20 mouse cellular contexts compared by ENCODE assay signal in genomic region chr4:45754171-45754570, GRCm38 (mm10). TPM values are rescaled to one million over a fixed set of nuclear protein-coding genes. Genes with fewer than 3 reads are reported as not detected.
DNase-seq lines count a peak whose midpoint lies in the region; ATAC-seq and TF ChIP-seq lines count a peak whose summit lies in the region.
"Had no signal": no experiment of that assay in that cellular context is flagged by ENCODE, and none has a peak within 500 bp of the region (broad histone marks: within the 10 kb centered on the region; RNA-seq: fewer than 3 reads in every experiment).

No protein-coding gene starts in this region.

- 0 out of 2 replicates have a peak overlapping the region, but pooled peaks have one; percentile 9 for H3K9ac ChIP-seq in forebrain, embryonic 12.5 days
- H3K9ac ChIP-seq in forebrain, postnatal 0 days = 0 out of 2 replicates have a peak overlapping the region, but pooled peaks have one; percentile 22
- no peak overlapping the region for H3K9ac ChIP-seq in midbrain, embryonic 15.5 days
- H3K9ac ChIP-seq: embryonic facial prominence, embryonic 13.5 days; heart, embryonic 12.5 days; neural tube, embryonic 13.5 days had no signal

- whole genome bisulfite sequencing in forebrain, embryonic 12.5 days = 74% methylated on average over 4 of the region's 4 CpGs
- 34% methylated on average over 4 of the region's 4 CpGs for WGBS in forebrain, postnatal 0 days
- 56% methylated on average over 4 of the region's 4 CpGs for WGBS in midbrain, embryonic 15.5 days

- H3K4me1 ChIP-seq in forebrain, embryonic 12.5 days = peaks cover 31% of the 10 kb centered on the region
- H3K4me1 ChIP-seq in forebrain, postnatal 0 days (ENCODE audit: insufficient read depth) = peaks cover 20% of the 10 kb centered on the region
- H3K4me1 ChIP-seq in midbrain, embryonic 15.5 days = peaks cover 36% of the 10 kb centered on the region; the same call in 1 of the 2 replicates
- H3K4me1 ChIP-seq: megakaryocyte, embryonic 14.5 days had no signal

- DNase-seq in frontal cortex, postnatal 36 days (ENCODE audit: low spot score in 2 of 2) = no peak
- no peak for DNase-seq in forebrain, postnatal 0 days
- no peak for DNase-seq in adipocyte (ENCODE audit: low spot score)
- no peak for DNase-seq in urinary bladder, postnatal 14 days (ENCODE audit: low spot score)
- DNase-seq: cerebellum, adult 8-10 months; heart, postnatal 14 days; kidney, adult 2 months; kidney, postnatal 10 days; lung, adult 2 months; right cerebral cortex, adult 18-20 months; thymus, postnatal 14 days had no signal

- no peaks in the 10 kb centered on the region for H3K36me3 ChIP-seq in forebrain, embryonic 12.5 days (replicated peaks)
- no peaks in the 10 kb centered on the region for H3K36me3 ChIP-seq in forebrain, postnatal 0 days (ENCODE audit: insufficient read depth)
- no peaks in the 10 kb centered on the region for H3K36me3 ChIP-seq in midbrain, embryonic 15.5 days (replicated peaks)
- H3K36me3 ChIP-seq: embryonic facial prominence, embryonic 13.5 days; heart, embryonic 12.5 days; neural tube, embryonic 13.5 days had no signal

- H3K4me2 ChIP-seq in forebrain, embryonic 12.5 days = no peak overlapping the region
- H3K4me2 ChIP-seq in forebrain, postnatal 0 days (ENCODE audit: low read depth) = no peak overlapping the region
- no peak overlapping the region for H3K4me2 ChIP-seq in midbrain, embryonic 15.5 days
- H3K4me2 ChIP-seq: embryonic facial prominence, embryonic 13.5 days; heart, embryonic 12.5 days; neural tube, embryonic 13.5 days had no signal

- no peak for TF ChIP-seq CTCF in forebrain, postnatal 0 days (IDR thresholded peaks at IDR 0.05; ENCODE audit: low read depth)

- H3K9me3 ChIP-seq in forebrain, embryonic 12.5 days = no peaks in the 10 kb centered on the region
- no peaks in the 10 kb centered on the region for H3K9me3 ChIP-seq in forebrain, postnatal 0 days (ENCODE audit: low read length)
- no peaks in the 10 kb centered on the region for H3K9me3 ChIP-seq in midbrain, embryonic 15.5 days
- H3K9me3 ChIP-seq: embryonic facial prominence, embryonic 13.5 days; heart, embryonic 12.5 days; neural tube, embryonic 13.5 days had no signal

- ATAC-seq in frontal cortex, adult (ENCODE audit: low TSS enrichment) = peak; percentile 54; the same call in 1 of the 2 replicates
- ATAC-seq in forebrain, embryonic 12.5 days (ENCODE audit: low FRiP score) = no peak
- ATAC-seq in forebrain, postnatal 0 days = peak; percentile 53
- 0 out of 2 replicates have a peak, but pooled peaks have one; percentile 27 for ATAC-seq in midbrain, embryonic 15.5 days (replicated peaks)
- ATAC-seq: inflammation-experienced regulatory T-cells, adult 6 months had no signal

- H3K27ac ChIP-seq in forebrain, embryonic 12.5 days = peak overlapping the region; percentile 74
- peak overlapping the region; percentile 82 for H3K27ac ChIP-seq in forebrain, postnatal 0 days (ENCODE audit: low read depth, low read length)
- 0 out of 2 replicates have a peak overlapping the region, but pooled peaks have one; percentile 51 for H3K27ac ChIP-seq in midbrain, embryonic 15.5 days
- H3K27ac ChIP-seq: embryonic facial prominence, embryonic 13.5 days; neural tube, embryonic 13.5 days had no signal

- H3K27me3 ChIP-seq in forebrain, embryonic 12.5 days = peaks cover 7% of the 10 kb centered on the region; the same call in 1 of the 2 replicates
- H3K27me3 ChIP-seq in forebrain, postnatal 0 days (ENCODE audit: insufficient read depth, low read length) = no peaks in the 10 kb centered on the region
- peaks cover 2% of the 10 kb centered on the region; the same call in 1 of the 2 replicates for H3K27me3 ChIP-seq in midbrain, embryonic 15.5 days (replicated peaks)
- H3K27me3 ChIP-seq: CH12.LX had no signal

- H3K4me3 ChIP-seq in forebrain, embryonic 12.5 days (replicated peaks) = no peak overlapping the region
- H3K4me3 ChIP-seq in forebrain, postnatal 0 days (ENCODE audit: low read depth, low read length) = no peak overlapping the region
- H3K4me3 ChIP-seq in midbrain, embryonic 15.5 days = no peak overlapping the region
- H3K4me3 ChIP-seq: embryonic facial prominence, embryonic 13.5 days; heart, embryonic 12.5 days; megakaryocyte, embryonic 14.5 days; neural tube, embryonic 13.5 days had no signal

RNA-seq across cellular contexts. Expression of gene Aldh1b1, which starts 44.7 kb away (rescaled TPM):
- polyA plus RNA-seq in forebrain, embryonic 12.5 days (2016; fragmentation: Nextera tagmentation; extraction: Ambion mirVana) = 9.7 and 11.3 TPM in 2 replicates
- 56.4 and 57.6 TPM in 2 replicates for total RNA-seq in forebrain, postnatal 0 days (2014; rRNA removed)
- polyA plus RNA-seq in forebrain, postnatal 0 days (2015; fragmentation: Nextera tagmentation; extraction: Ambion mirVana) = 37.1 and 39.2 TPM in 2 replicates
- 22.5 and 23.3 TPM in 2 replicates for polyA plus RNA-seq in midbrain, embryonic 15.5 days (2015; fragmentation: Nextera tagmentation; extraction: Ambion mirVana)
